Mouse (Mus musculus) kidney, adult 2 months (tissue): Measurements from ENCODE around the gene Plcl1.

ENCODE experiments used
- CTCF ChIP-seq: fragments of 200-500 bp; conservative IDR thresholded peaks from 2 replicates; pipeline ENCODE4 v1.5.1; 2011; ENCODE audit warnings: low read depth, mild to moderate bottlenecking, control low read depth, low read length, moderate library complexity, mixed read lengths; ENCODE audit not compliant: insufficient read depth, insufficient read length
- POLR2A ChIP-seq: fragments of 200-500 bp; IDR thresholded peaks from one replicate; pipeline ENCODE4 v1.6.1; 2011; ENCODE audit warnings: low read depth, low read length, control low read depth

GRCm38 (mm10) chr1:55523966-55524365, 118.2 kb downstream of the Plcl1 start:
- no peak for TF ChIP-seq CTCF
- TF ChIP-seq POLR2A, result no peak
